Mouse (Mus musculus): ENCODE measurements around the gene Rab3il1. TPM values are rescaled to one million over a fixed set of nuclear protein-coding genes. Genes with fewer than 3 reads are reported as not detected.

Rab3il1 gene
- polyA plus RNA-seq, 1 experiment from 2014 or later = 30.3 TPM

DNA sequence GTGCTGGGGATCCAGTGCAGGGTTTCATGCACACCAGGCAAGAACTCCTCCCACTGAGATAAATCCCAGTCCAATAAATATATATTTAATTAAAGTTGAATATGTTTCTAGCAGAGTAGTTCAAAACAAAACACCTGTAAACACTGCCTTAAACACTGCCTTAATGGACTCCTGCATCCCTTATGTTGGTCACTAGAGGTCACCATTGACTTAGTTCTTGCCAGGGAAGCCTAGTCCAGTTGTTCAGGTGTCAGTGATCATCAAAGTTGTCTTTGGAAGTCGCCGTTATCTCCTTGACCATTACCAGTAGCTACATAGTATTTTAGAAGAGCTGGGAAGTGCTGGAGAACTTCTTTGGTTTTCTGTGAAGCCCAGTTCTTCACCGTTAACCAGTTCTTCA, 1.1 kb upstream of the Rab3il1 start:
- 14% methylated on average over 3 of the region's 3 CpGs for WGBS
- Histone ChIP-seq H3K4me2 (ENCODE audit: low read depth, low read length) (no peak overlapping the region), H3K36me3 (ENCODE audit: control insufficient read depth, insufficient read depth, low read length) (no peaks in the 10 kb centered on the region)

DNA sequence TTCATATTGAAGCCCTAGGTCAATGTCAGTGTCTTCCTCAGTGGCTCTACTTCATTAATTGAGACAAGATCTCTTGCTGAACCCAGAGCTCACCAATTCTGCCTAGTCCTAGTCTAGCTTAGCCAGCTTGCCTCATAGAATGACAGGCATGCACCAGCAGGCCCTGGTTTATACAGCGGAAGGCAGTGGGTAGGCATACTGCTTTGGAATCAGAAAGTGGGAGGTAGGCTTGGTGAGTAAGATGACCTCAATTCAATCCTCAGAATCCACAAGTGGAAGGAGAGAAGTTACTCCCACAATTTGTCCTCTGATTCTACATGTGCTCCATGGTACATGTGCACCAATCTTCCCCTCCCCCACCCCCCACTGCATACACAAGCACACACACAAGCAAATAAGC, 2.2 kb downstream of the Rab3il1 start:
- Histone ChIP-seq H3K4me2 (ENCODE audit: low read depth, low read length) (no peak overlapping the region), H3K4me1 (replicated peaks; ENCODE audit: control insufficient read depth, insufficient read depth, low read length) (no peaks in the 10 kb centered on the region), H3K4me3 (ENCODE audit: low read length) (no peak overlapping the region), H3K9me3 (ENCODE audit: control insufficient read depth, low read length) (no peaks in the 10 kb centered on the region), H3K27me3 (ENCODE audit: control insufficient read depth, insufficient read depth, low read depth, low read length) (no peaks in the 10 kb centered on the region), H3K36me3 (ENCODE audit: control insufficient read depth, insufficient read depth, low read length) (no peaks in the 10 kb centered on the region), H3K27ac (ENCODE audit: low read length) (no peak overlapping the region), H3K9ac (ENCODE audit: low read length) (no peak overlapping the region)
- 93% methylated on average over 1 of the region's 1 CpGs for WGBS
- no peak for ATAC-seq (ENCODE audit: low read depth)

More for the DNA sequence above, 1.1 kb upstream of the Rab3il1 start:
- Histone ChIP-seq H3K9me3 (ENCODE audit: control insufficient read depth, low read length) (no peaks in the 10 kb centered on the region), H3K9ac (ENCODE audit: low read length) (no peak overlapping the region), H3K4me3 (ENCODE audit: low read length) (no peak overlapping the region), H3K27me3 (ENCODE audit: control insufficient read depth, insufficient read depth, low read depth, low read length) (no peaks in the 10 kb centered on the region), H3K4me1 (replicated peaks; ENCODE audit: control insufficient read depth, insufficient read depth, low read length) (no peaks in the 10 kb centered on the region), H3K27ac (ENCODE audit: low read length) (no peak overlapping the region)
- ATAC-seq (ENCODE audit: low read depth) = 0 out of 2 replicates have a peak, but pooled peaks have one; percentile 37

GRCm38 (mm10) chr19:10011408-10011807, 9.9 kb downstream of the Rab3il1 start:
- H3K9ac ChIP-seq (ENCODE audit: low read length) = no peak overlapping the region
- WGBS = 54% methylated on average over 1 of the region's 1 CpGs
- no peak overlapping the region for H3K4me2 ChIP-seq (ENCODE audit: low read depth, low read length)
- H3K9me3 ChIP-seq (ENCODE audit: control insufficient read depth, low read length) = no peaks in the 10 kb centered on the region
- H3K4me3 ChIP-seq (ENCODE audit: low read length) = no peak overlapping the region
- H3K27ac ChIP-seq (ENCODE audit: low read length) = no peak overlapping the region
- peak; percentile 37; the same call in 1 of the 2 replicates for ATAC-seq (ENCODE audit: low read depth)
- no peaks in the 10 kb centered on the region for H3K36me3 ChIP-seq (ENCODE audit: control insufficient read depth, insufficient read depth, low read length)
- H3K27me3 ChIP-seq (ENCODE audit: control insufficient read depth, insufficient read depth, low read depth, low read length) = no peaks in the 10 kb centered on the region
- peaks cover 13% of the 10 kb centered on the region for H3K4me1 ChIP-seq (replicated peaks; ENCODE audit: control insufficient read depth, insufficient read depth, low read length)

- peaks cover 17% of the 10 kb centered on the region for H3K4me1 ChIP-seq (replicated peaks; ENCODE audit: control insufficient read depth, insufficient read depth, low read length)
- H3K9ac ChIP-seq (ENCODE audit: low read length) = peak overlapping the region; percentile 49; the same call in 1 of the 2 replicates
- H3K36me3 ChIP-seq (ENCODE audit: control insufficient read depth, insufficient read depth, low read length) = no peaks in the 10 kb centered on the region
- H3K27me3 ChIP-seq (ENCODE audit: control insufficient read depth, insufficient read depth, low read depth, low read length) = no peaks in the 10 kb centered on the region
- WGBS = 8% methylated on average over 6 of the region's 6 CpGs
- H3K27ac ChIP-seq (ENCODE audit: low read length) = peak overlapping the region; percentile 79
- H3K4me3 ChIP-seq (ENCODE audit: low read length) = no peak overlapping the region
- peak; percentile 76 for ATAC-seq (ENCODE audit: low read depth)
- H3K9me3 ChIP-seq (ENCODE audit: control insufficient read depth, low read length) = no peaks in the 10 kb centered on the region
- no peak overlapping the region for H3K4me2 ChIP-seq (ENCODE audit: low read depth, low read length)
These were observed 11.4 kb downstream of the Rab3il1 start for GRCm38 (mm10) chr19:10012827-10013278.

DNA sequence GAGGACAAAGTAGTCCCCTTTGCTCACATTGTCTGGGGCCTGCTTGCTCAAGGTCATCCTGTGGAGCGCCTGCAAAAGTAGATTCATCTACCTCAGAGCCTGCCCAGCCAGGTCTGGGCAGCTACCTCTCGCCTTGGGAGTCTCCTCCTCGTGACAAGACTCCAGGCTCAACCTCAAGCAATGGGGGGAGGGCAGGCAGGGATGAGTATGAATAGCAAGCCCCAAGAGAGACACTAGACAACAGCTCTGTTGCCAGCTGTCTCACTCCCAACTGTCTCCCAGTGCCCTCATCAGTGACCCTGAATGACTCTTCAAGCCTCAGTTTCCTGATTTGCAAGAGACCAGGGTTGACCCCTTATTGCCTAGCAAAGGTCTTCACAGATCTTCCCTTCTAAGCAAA, 11.9 kb downstream of the Rab3il1 start:
- no peaks in the 10 kb centered on the region for H3K36me3 ChIP-seq (ENCODE audit: control insufficient read depth, insufficient read depth, low read length)
- peak overlapping the region; percentile 65 for H3K27ac ChIP-seq (ENCODE audit: low read length)
- no peak overlapping the region for H3K4me3 ChIP-seq (ENCODE audit: low read length)
- WGBS = 24% methylated on average over 3 of the region's 3 CpGs
- no peak for ATAC-seq (ENCODE audit: low read depth)
- H3K9ac ChIP-seq (ENCODE audit: low read length) = 0 out of 2 replicates have a peak overlapping the region, but pooled peaks have one; percentile 2
- peaks cover 18% of the 10 kb centered on the region for H3K4me1 ChIP-seq (replicated peaks; ENCODE audit: control insufficient read depth, insufficient read depth, low read length)
- no peaks in the 10 kb centered on the region for H3K27me3 ChIP-seq (ENCODE audit: control insufficient read depth, insufficient read depth, low read depth, low read length)
- no peak overlapping the region for H3K4me2 ChIP-seq (ENCODE audit: low read depth, low read length)
- no peaks in the 10 kb centered on the region for H3K9me3 ChIP-seq (ENCODE audit: control insufficient read depth, low read length)

DNA sequence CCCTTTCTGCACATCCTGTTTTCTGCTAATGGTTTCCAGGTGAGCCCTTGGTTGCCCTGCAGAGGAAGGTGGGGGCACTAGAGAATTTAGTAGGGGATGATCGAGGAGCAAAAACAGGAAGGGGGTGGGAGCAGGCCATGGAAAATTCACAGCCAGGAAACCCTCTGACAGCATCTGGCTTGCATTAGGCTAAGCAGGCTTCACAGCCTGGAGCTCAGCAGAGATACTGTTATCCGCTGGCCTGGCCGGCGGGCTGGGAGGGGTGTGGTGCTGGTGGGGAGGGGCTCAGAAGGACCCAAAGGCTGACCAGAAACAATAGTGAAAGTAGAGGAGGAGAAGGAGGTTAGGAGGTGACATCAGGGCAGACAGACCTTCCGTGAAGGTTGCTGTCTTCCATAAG, 12.4 kb downstream of the Rab3il1 start:
- ATAC-seq (ENCODE audit: low read depth) = no peak
- Histone ChIP-seq H3K9ac (ENCODE audit: low read length) (no peak overlapping the region), H3K4me3 (ENCODE audit: low read length) (no peak overlapping the region), H3K36me3 (ENCODE audit: control insufficient read depth, insufficient read depth, low read length) (no peaks in the 10 kb centered on the region), H3K27ac (ENCODE audit: low read length) (no peak overlapping the region), H3K4me2 (ENCODE audit: low read depth, low read length) (no peak overlapping the region), H3K4me1 (replicated peaks; ENCODE audit: control insufficient read depth, insufficient read depth, low read length) (peaks cover 23% of the 10 kb centered on the region), H3K27me3 (ENCODE audit: control insufficient read depth, insufficient read depth, low read depth, low read length) (no peaks in the 10 kb centered on the region), H3K9me3 (ENCODE audit: control insufficient read depth, low read length) (no peaks in the 10 kb centered on the region)
- 40% methylated on average over 5 of the region's 5 CpGs for WGBS

DNA sequence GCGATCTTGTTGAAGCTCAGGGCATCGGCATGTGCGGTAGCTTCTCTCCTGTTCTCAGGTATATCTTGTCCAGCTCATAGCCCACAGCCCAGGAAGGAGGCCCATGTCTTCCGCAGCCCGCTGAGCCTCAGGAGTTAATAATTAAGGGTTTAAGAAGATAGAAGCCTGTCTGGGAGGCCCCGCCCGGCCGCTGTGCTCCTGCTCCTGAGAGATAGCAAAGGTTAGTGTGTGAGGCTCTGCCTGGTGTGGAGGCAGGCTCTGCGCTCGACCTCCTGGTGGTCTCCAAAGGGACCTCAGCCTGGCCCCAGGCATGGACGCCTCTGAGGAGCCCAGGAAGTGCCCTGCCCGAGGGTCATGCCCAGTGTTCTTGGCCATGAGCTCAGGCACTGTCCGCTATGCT, 13.4 kb downstream of the Rab3il1 start:
- H3K4me3 ChIP-seq (ENCODE audit: low read length) = no peak overlapping the region
- H3K9me3 ChIP-seq (ENCODE audit: control insufficient read depth, low read length) = no peaks in the 10 kb centered on the region
- no peaks in the 10 kb centered on the region for H3K27me3 ChIP-seq (ENCODE audit: control insufficient read depth, insufficient read depth, low read depth, low read length)
- ATAC-seq (ENCODE audit: low read depth) = no peak
- H3K9ac ChIP-seq (ENCODE audit: low read length) = no peak overlapping the region
- H3K4me2 ChIP-seq (ENCODE audit: low read depth, low read length) = no peak overlapping the region
- H3K36me3 ChIP-seq (ENCODE audit: control insufficient read depth, insufficient read depth, low read length) = no peaks in the 10 kb centered on the region
- peaks cover 32% of the 10 kb centered on the region for H3K4me1 ChIP-seq (replicated peaks; ENCODE audit: control insufficient read depth, insufficient read depth, low read length)
- no peak overlapping the region for H3K27ac ChIP-seq (ENCODE audit: low read length)
- WGBS = 71% methylated on average over 13 of the region's 13 CpGs

GRCm38 (mm10) chr19:10015442-10015841, 14.0 kb downstream of the Rab3il1 start:
- no peaks in the 10 kb centered on the region for H3K36me3 ChIP-seq (ENCODE audit: control insufficient read depth, insufficient read depth, low read length)
- H3K9me3 ChIP-seq (ENCODE audit: control insufficient read depth, low read length) = no peaks in the 10 kb centered on the region
- no peak for ATAC-seq (ENCODE audit: low read depth)
- no peak overlapping the region for H3K4me3 ChIP-seq (ENCODE audit: low read length)
- no peak overlapping the region for H3K9ac ChIP-seq (ENCODE audit: low read length)
- peaks cover 32% of the 10 kb centered on the region for H3K4me1 ChIP-seq (replicated peaks; ENCODE audit: control insufficient read depth, insufficient read depth, low read length)
- 68% methylated on average over 4 of the region's 4 CpGs for WGBS
- H3K27me3 ChIP-seq (ENCODE audit: control insufficient read depth, insufficient read depth, low read depth, low read length) = no peaks in the 10 kb centered on the region
- H3K27ac ChIP-seq (ENCODE audit: low read length) = no peak overlapping the region
- no peak overlapping the region for H3K4me2 ChIP-seq (ENCODE audit: low read depth, low read length)

DNA sequence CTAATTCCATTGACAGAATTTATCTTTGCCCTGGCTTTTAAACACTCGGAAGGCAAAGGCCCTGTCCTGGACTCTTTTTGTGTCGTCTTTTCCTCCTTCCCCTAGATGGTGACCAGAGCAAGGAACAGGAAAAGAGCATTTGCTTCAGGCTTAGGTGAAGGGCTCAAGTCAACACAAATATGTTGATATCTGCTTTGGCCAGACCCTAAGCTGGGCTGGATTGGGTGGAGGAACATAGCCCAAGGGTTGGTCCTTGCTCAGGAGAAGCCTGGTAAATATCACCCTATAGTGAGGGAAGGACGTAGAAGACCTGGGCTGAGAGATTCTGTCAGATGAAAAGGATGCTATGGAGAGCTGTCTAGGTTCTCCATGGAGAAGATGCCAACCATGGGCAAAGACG, 14.7 kb downstream of the Rab3il1 start:
- no peak for ATAC-seq (ENCODE audit: low read depth)

More for the DNA sequence above, 14.7 kb downstream of the Rab3il1 start:
- Histone ChIP-seq H3K27me3 (ENCODE audit: control insufficient read depth, insufficient read depth, low read depth, low read length) (no peaks in the 10 kb centered on the region), H3K27ac (ENCODE audit: low read length) (no peak overlapping the region), H3K9me3 (ENCODE audit: control insufficient read depth, low read length) (no peaks in the 10 kb centered on the region), H3K4me1 (replicated peaks; ENCODE audit: control insufficient read depth, insufficient read depth, low read length) (peaks cover 33% of the 10 kb centered on the region), H3K36me3 (ENCODE audit: control insufficient read depth, insufficient read depth, low read length) (no peaks in the 10 kb centered on the region), H3K9ac (ENCODE audit: low read length) (no peak overlapping the region), H3K4me2 (ENCODE audit: low read depth, low read length) (no peak overlapping the region), H3K4me3 (ENCODE audit: low read length) (no peak overlapping the region)
- WGBS = 83% methylated on average over 4 of the region's 4 CpGs

All from lung, embryonic 16.5 days (tissue).